Mouse (Mus musculus) lung, adult 2 months (tissue): Measurements from ENCODE around the gene Ppp2r2d. TPM values are rescaled to one million over a fixed set of nuclear protein-coding genes. Genes with fewer than 3 reads are reported as not detected.

Experiments
- DNase-seq: peaks from one replicate; pipeline ENCODE4 v3.0.0; 2022
- H3K4me1 ChIP-seq: fragments of 200-500 bp; 2 replicates; pipeline ENCODE4 v1.6.1; 2011; ENCODE audit warnings: low read length; ENCODE audit not compliant: control insufficient read depth, insufficient read depth
- H3K4me3 ChIP-seq: fragments of 200-500 bp; replicated peaks from 2 replicates; pipeline ENCODE3; 2011; ENCODE audit warnings: low read depth, mild to moderate bottlenecking, control low read depth, low read length; ENCODE audit errors: extremely low read depth
- CTCF ChIP-seq: fragments of 200-500 bp; IDR thresholded peaks from 2 replicates; pipeline ENCODE4 v1.5.1; 2011; ENCODE audit warnings: mild to moderate bottlenecking, low read length, control low read depth; ENCODE audit not compliant: insufficient read depth
- POLR2A ChIP-seq: fragments of 200-500 bp; IDR thresholded peaks from 2 replicates; pipeline ENCODE4 v1.6.1; 2011; ENCODE audit warnings: low read depth, mild to moderate bottlenecking, control low read depth, low read length, borderline replicate concordance; ENCODE audit errors: extremely low read depth
- WGBS: fragments of 180-500 bp; shearing (Covaris S2); methylation state at CpG from one replicate; pipeline ENCODE4 v1.1.7; 2018; 5-methylcytosine and 5-hydroxymethylcytosine counted together
- polyA plus RNA-seq: library from polyadenylated mRNA; depleted of rRNA; stranded (reverse); fragments of >200 nt; gene quantifications from 2 replicates; pipeline ENCODE4 v1.2.3, GENCODE M21; 2012

Ppp2r2d gene
- polyA plus RNA-seq, 1 experiment, result 19.3 TPM

GRCm38 (mm10) chr7:138854201-138854600, 8.3 kb downstream of the Ppp2r2d start:
- WGBS, result 80% methylated on average over 2 of the region's 2 CpGs
- Histone ChIP-seq H3K4me1 (no peaks in the 10 kb centered on the region; the same call in 1 of the 2 replicates), H3K4me3 (no peak overlapping the region)
- no peak for DNase-seq
- TF ChIP-seq POLR2A (no peak), CTCF (no peak)

- H3K4me3 ChIP-seq, result no peak overlapping the region
- no peak for DNase-seq
- no peak for TF ChIP-seq POLR2A
- no peak for TF ChIP-seq CTCF
- H3K4me1 ChIP-seq, result no peaks in the 10 kb centered on the region; the same call in 1 of the 2 replicates
- WGBS, result 59% methylated on average over 2 of the region's 2 CpGs
These were observed 10.8 kb downstream of the Ppp2r2d start for GRCm38 (mm10) chr7:138856670-138857069.

GRCm38 (mm10) chr7:138863950-138864572, 18.2 kb downstream of the Ppp2r2d start:
- Histone ChIP-seq H3K4me3 (no peak overlapping the region), H3K4me1 (no peaks in the 10 kb centered on the region; the same call in 1 of the 2 replicates)
- WGBS, result 84% methylated on average over 3 of the region's 3 CpGs
- TF ChIP-seq CTCF, result no peak
- no peak for TF ChIP-seq POLR2A
- no peak for DNase-seq

- DNase-seq, result no peak
- Histone ChIP-seq H3K4me3 (no peak overlapping the region), H3K4me1 (no peaks in the 10 kb centered on the region; the same call in 1 of the 2 replicates)
- TF ChIP-seq POLR2A, result no peak
- no peak for TF ChIP-seq CTCF
- WGBS, result 84% methylated on average over 1 of the region's 1 CpGs
These were observed 18.9 kb downstream of the Ppp2r2d start for GRCm38 (mm10) chr7:138864776-138865175.

- Histone ChIP-seq H3K4me1 (no peaks in the 10 kb centered on the region; the same call in 1 of the 2 replicates), H3K4me3 (no peak overlapping the region)
- no peak for TF ChIP-seq POLR2A
- no peak for TF ChIP-seq CTCF
- no peak for DNase-seq
- 64% methylated on average over 6 of the region's 6 CpGs for WGBS
These were observed 21.4 kb downstream of the Ppp2r2d start for GRCm38 (mm10) chr7:138867286-138867685.

- no peak overlapping the region for H3K4me3 ChIP-seq
- no peak for DNase-seq
- no peak for TF ChIP-seq CTCF
- no peak for TF ChIP-seq POLR2A
- H3K4me1 ChIP-seq, result no peaks in the 10 kb centered on the region; the same call in 1 of the 2 replicates
- 84% methylated on average over 4 of the region's 4 CpGs for WGBS
These were observed 22.4 kb downstream of the Ppp2r2d start for GRCm38 (mm10) chr7:138868316-138868715.

GRCm38 (mm10) chr7:138872956-138873355, 27.1 kb downstream of the Ppp2r2d start:
- TF ChIP-seq CTCF, result no peak
- no peak for TF ChIP-seq POLR2A
- no peak for DNase-seq
- no peaks in the 10 kb centered on the region for H3K4me1 ChIP-seq
- H3K4me3 ChIP-seq, result no peak overlapping the region
- 82% methylated on average over 3 of the region's 3 CpGs for WGBS

- Histone ChIP-seq H3K4me3 (no peak overlapping the region), H3K4me1 (no peaks in the 10 kb centered on the region)
- TF ChIP-seq POLR2A, result no peak
- TF ChIP-seq CTCF, result no peak
- 67% methylated on average over 3 of the region's 3 CpGs for WGBS
- DNase-seq, result no peak
These were observed 29.2 kb downstream of the Ppp2r2d start for GRCm38 (mm10) chr7:138875031-138875430.

- 87% methylated on average over 3 of the region's 3 CpGs for WGBS
- H3K4me1 ChIP-seq, result no peaks in the 10 kb centered on the region
- TF ChIP-seq POLR2A (no peak), CTCF (no peak)
- no peak for DNase-seq
- no peak overlapping the region for H3K4me3 ChIP-seq
These were observed 37.8 kb downstream of the Ppp2r2d start for GRCm38 (mm10) chr7:138883724-138884123.
